Mouse (Mus musculus): ENCODE measurements around the gene Fam193a. TPM values are rescaled to one million over a fixed set of nuclear protein-coding genes. Genes with fewer than 3 reads are reported as not detected.

The Fam193a gene
- total and polyA plus RNA-seq, 3 experiments, result 10.9 to 317 (median 37.1) TPM

DNA sequence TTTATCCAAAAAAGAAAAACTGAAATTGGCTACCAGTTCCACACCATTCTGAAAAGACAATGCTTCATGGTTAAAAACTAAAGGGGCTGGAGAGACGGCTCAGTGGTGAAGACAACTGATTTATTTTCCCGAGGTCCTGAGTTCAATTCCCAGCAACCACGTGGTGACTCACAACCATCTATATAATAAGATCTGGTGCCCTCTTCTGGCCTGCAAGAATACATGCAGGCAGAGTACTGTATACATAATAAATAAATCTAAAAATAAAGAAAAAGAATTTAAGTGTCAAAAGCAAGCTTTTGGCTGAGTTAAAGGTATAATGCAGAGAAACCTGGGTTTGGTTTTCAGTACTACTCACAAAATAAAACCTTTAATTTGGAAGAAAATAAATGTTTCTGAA lies 111.2 kb downstream of the Fam193a start (continued):
- TF ChIP-seq POLR2A (IDR thresholded peaks at IDR 0.05; ENCODE audit: control insufficient read depth in 1 of 2, insufficient read depth in 1 of 2, low read depth in 1 of 2, low read length in 2 of 2, poor library complexity in 1 of 2) (no peak), SMC3 (IDR thresholded peaks at IDR 0.05; ENCODE audit: low read depth, low read length) (peak; percentile 62), CTCF (IDR thresholded peaks at IDR 0.05 in 2 of 3, conservative IDR thresholded peaks at IDR 0.05 in 1 of 3; ENCODE audit: control insufficient read depth in 1 of 3, insufficient read depth in 1 of 3, low read depth in 2 of 3, low read length in 3 of 3, poor library complexity in 1 of 3, severe bottlenecking in 1 of 3) (peak; percentile 26 to 60 (median 36); a peak in 5 of 6 replicates), HCFC1 (IDR thresholded peaks at IDR 0.05; ENCODE audit: low read depth, low read length) (no peak), ELF1 (IDR thresholded peaks at IDR 0.05; ENCODE audit: low read depth, low read length) (no peak), GATA1 (IDR thresholded peaks at IDR 0.05; ENCODE audit: low read depth, low read length) (no peak), SIN3A (IDR thresholded peaks at IDR 0.05; ENCODE audit: low read length) (no peak), POLR2AphosphoS5 (IDR thresholded peaks at IDR 0.05; ENCODE audit: borderline replicate concordance, low read depth, low read length) (no peak), USF2 (IDR thresholded peaks at IDR 0.05; ENCODE audit: borderline replicate concordance in 1 of 2, insufficient read depth in 1 of 2, low read depth in 1 of 2, low read length in 2 of 2) (no peak), USF1 (IDR thresholded peaks at IDR 0.05; ENCODE audit: low read depth, low read length) (peak; percentile 43; the same call in 1 of the 2 replicates), ZNF384 (IDR thresholded peaks at IDR 0.05; ENCODE audit: low read depth, low read length) (no peak), MAX (IDR thresholded peaks at IDR 0.05; ENCODE audit: low read length) (no peak), MEF2A (IDR thresholded peaks at IDR 0.05; ENCODE audit: extremely low read depth, insufficient replicate concordance, low read depth, low read length, poor library complexity, severe bottlenecking) (no peak), E2F4 (IDR thresholded peaks at IDR 0.05; ENCODE audit: borderline replicate concordance, low read depth, low read length) (no peak), JUND (IDR thresholded peaks at IDR 0.05; ENCODE audit: low read depth, low read length) (no peak), EP300 (IDR thresholded peaks at IDR 0.05; ENCODE audit: low read depth in 1 of 2, low read length in 2 of 2) (no peak), KAT2A (conservative IDR thresholded peaks at IDR 0.05; ENCODE audit: low read depth, low read length) (no peak)

DNA sequence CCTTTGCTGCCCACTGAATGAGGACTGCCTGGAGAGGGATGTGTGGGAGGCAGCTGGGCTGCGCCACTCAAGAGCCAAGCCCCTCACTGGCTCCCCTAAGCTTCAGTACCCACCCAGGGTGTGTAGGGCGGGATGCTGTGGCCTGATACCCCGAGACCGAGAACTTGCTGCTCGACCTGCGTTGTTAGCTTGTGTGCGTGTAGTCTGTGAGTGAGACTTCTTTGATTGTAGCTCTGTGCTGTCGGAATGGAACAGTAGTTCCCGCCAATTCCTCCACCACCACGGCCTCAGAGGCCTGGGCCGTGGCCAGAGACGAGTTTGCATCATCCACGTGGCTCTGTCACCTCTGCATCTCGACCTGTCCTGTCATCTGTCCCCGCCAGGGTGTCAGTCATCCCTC lies 116.0 kb downstream of the Fam193a start:
- Histone ChIP-seq H3K9ac (ENCODE audit: control insufficient read depth, low read depth, low read length, poor library complexity, severe bottlenecking) (no peak overlapping the region), H3K27me3 (ENCODE audit: control insufficient read depth in 1 of 2, insufficient read depth in 2 of 2, low read length in 2 of 2) (no peaks in the 10 kb centered on the region), H3K4me3 (ENCODE audit: control insufficient read depth in 1 of 2, insufficient read depth in 1 of 2, low read depth in 2 of 2, low read length in 2 of 2) (no peak overlapping the region), H3K27ac (ENCODE audit: control insufficient read depth, low read depth, low read length) (no peak overlapping the region), H3K4me1 (ENCODE audit: control insufficient read depth in 1 of 2, insufficient read depth in 2 of 2, low read length in 2 of 2) (peaks cover 0 to 5% of the 10 kb centered on the region in 2 experiments; a peak in 1 of 4 replicates), H3K79me2 (ENCODE audit: control insufficient read depth, insufficient read depth, low read length, poor library complexity) (no peaks in the 10 kb centered on the region), H3K36me3 (ENCODE audit: control insufficient read depth in 1 of 2, insufficient read depth in 2 of 2, low read length in 2 of 2) (no peaks in the 10 kb centered on the region), H3K9me3 (replicated peaks; ENCODE audit: insufficient read depth, low read length) (no peaks in the 10 kb centered on the region)
- DNase-seq (ENCODE audit: low read depth, low spot score), result no peak
- TF ChIP-seq HCFC1 (IDR thresholded peaks at IDR 0.05; ENCODE audit: low read depth, low read length) (no peak), E2F4 (IDR thresholded peaks at IDR 0.05; ENCODE audit: borderline replicate concordance, low read depth, low read length) (no peak), CHD1 (IDR thresholded peaks at IDR 0.05; ENCODE audit: low read depth, low read length) (no peak)

Data from MEL (cell line).